Mouse (Mus musculus) limb, embryonic 11.5 days (tissue): ENCODE measurements around the gene Tgfb1. TPM values are rescaled to one million over a fixed set of nuclear protein-coding genes. Genes with fewer than 3 reads are reported as not detected.

Experiments
- ATAC-seq: fragments of 200-750 bp; cut with Nextera tagmentation; 2 replicates; pipeline ENCODE4 v1.8.0; 2017; ENCODE audit warnings: low read depth; ENCODE audit not compliant: insufficient number of reproducible peaks, low FRiP score, low TSS enrichment
- DNase-seq: peaks from one replicate; pipeline ENCODE4 v3.0.0-alpha.2; 2015; ENCODE audit warnings: low spot score
- H3K27ac ChIP-seq: fragments of 300-500 bp; sonication (generic); replicated peaks from 2 replicates; pipeline ENCODE4 v1.5.1; 2014; ENCODE audit warnings: low read depth, mild to moderate bottlenecking, low read length
- H3K27me3 ChIP-seq: fragments of 300-500 bp; sonication (generic); 2 replicates; pipeline ENCODE4 v1.6.1; 2014; ENCODE audit warnings: mild to moderate bottlenecking, low read length, mixed read lengths; ENCODE audit not compliant: control insufficient read depth, insufficient read depth
- H3K36me3 ChIP-seq: fragments of 300-500 bp; sonication (generic); 2 replicates; pipeline ENCODE4 v1.6.1; 2014; ENCODE audit warnings: mild to moderate bottlenecking, low read length, moderate library complexity, mixed read lengths; ENCODE audit not compliant: control insufficient read depth, insufficient read depth
- H3K4me1 ChIP-seq: fragments of 300-500 bp; sonication (generic); 2 replicates; pipeline ENCODE4 v1.6.1; 2014; ENCODE audit warnings: low read length, mixed read lengths; ENCODE audit not compliant: control insufficient read depth, insufficient read depth
- H3K4me2 ChIP-seq: fragments of 300-500 bp; sonication (generic); 2 replicates; pipeline ENCODE4 v1.6.1; 2014; ENCODE audit warnings: low read depth, mild to moderate bottlenecking, moderate library complexity; ENCODE audit not compliant: severe bottlenecking
- H3K4me3 ChIP-seq: fragments of 300-500 bp; sonication (generic); 2 replicates; pipeline ENCODE4 v1.5.1; 2014; ENCODE audit warnings: low read depth, low read length
- H3K9ac ChIP-seq: fragments of 300-500 bp; sonication (generic); 2 replicates; pipeline ENCODE4 v1.6.1; 2014; ENCODE audit warnings: mild to moderate bottlenecking, low read length
- H3K9me3 ChIP-seq: fragments of 300-500 bp; sonication (generic); 2 replicates; pipeline ENCODE4 v1.6.1; 2016; ENCODE audit warnings: low read length; ENCODE audit not compliant: control insufficient read depth
- WGBS: fragments of 180-500 bp; shearing (Covaris S2); extraction: QIAGEN DNeasy Blood & Tissue Kit; methylation state at CpG from one replicate; pipeline ENCODE4 v1.1.7; 2014; 5-methylcytosine and 5-hydroxymethylcytosine counted together
- polyA plus RNA-seq: library from polyadenylated mRNA; unstranded; fragments of >200 nt; fragmentation: Nextera tagmentation; extraction: Ambion mirVana; gene quantifications from 2 replicates; pipeline ENCODE4 v1.2.1, GENCODE M21; 2014

Gene Tgfb1
- polyA plus RNA-seq: 1.6 and 1.9 TPM in 2 replicates

DNA sequence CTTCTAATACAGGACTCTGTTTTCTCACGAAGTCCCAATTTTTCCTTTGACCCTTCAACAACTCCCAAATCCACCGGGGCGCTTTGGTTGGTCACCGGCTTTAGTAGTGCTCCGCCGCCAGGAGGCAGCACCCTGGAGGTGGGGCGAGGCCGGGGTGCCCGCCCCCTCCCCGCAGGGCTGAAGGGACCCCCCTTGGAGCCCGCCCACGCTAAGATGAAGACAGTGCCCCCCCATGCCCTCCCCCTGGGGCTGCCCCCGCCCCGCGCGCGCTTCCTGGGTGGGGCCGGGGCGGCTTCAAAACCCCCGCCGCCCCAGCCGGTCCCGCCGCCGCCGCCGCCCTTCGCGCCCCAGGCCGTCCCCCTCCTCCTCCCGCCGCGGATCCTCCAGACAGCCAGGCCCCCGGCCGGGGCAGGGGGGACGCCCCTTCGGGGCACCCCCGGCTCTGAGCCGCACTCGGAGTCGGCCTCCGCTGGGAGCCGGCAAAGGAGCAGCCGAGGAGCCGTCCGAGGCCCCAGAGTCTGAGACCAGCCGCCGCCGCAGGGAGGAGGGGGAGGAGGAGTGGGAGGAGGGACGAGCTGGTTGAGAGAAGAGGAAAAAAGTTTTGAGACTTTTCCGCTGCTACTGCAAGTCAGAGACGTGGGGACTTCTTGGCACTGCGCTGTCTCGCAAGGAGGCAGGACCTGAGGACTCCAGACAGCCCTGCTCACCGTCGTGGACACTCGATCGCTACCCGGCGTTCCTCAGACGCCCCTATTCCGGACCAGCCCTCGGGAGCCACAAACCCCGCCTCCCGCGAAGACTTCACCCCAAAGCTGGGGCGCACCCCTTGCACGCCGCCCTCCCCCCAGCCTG is at the start of gene Tgfb1:
TSS of gene Tgfb1 (plus strand) at position 323 of the 852 bp plus-strand sequence.
- peaks cover 45% of the 10 kb centered on the region for H3K27me3 ChIP-seq
- peaks cover 11% of the 10 kb centered on the region; the same call in 1 of the 2 replicates for H3K4me1 ChIP-seq
- peak within 1 kb of the TSS; percentile 86 for H3K4me2 ChIP-seq
- peak; percentile 82 for DNase-seq
- H3K9me3 ChIP-seq: no peaks in the 10 kb centered on the region
- peak within 1 kb of the TSS; percentile 46 for H3K4me3 ChIP-seq
- H3K9ac ChIP-seq: peak within 1 kb of the TSS; percentile 55
- H3K36me3 ChIP-seq: no peaks in the 10 kb centered on the region
- ATAC-seq: peak; percentile 45; the same call in 1 of the 2 replicates
- WGBS: under 1% methylated on average over 57 of the region's 69 CpGs
- H3K27ac ChIP-seq: no peak within 1 kb of the TSS

DNA sequence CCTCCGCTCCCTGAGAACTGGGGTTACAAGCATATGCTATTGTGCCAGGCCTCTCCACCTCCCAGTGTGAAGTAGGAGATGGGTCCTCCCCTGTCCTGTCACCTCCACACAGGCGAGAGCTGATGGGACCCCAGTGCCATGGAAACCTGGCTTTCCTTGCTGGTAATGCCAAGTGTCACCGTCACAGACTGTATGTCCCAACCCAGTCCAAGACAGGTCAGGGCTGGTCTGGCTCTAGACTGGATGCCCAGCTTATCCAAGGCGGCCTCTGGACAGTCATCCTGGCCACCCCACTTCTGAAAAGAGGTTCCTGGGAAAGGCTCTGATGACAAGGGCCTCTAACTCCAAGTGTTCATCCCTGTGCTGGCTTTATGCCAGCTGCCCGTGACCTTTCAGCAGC is 49.7 kb upstream of the Tgfb1 start:
- H3K9me3 ChIP-seq: no peaks in the 10 kb centered on the region
- H3K36me3 ChIP-seq: no peaks in the 10 kb centered on the region
- no peak overlapping the region for H3K9ac ChIP-seq
- H3K4me2 ChIP-seq: no peak overlapping the region
- no peak overlapping the region for H3K4me3 ChIP-seq
- no peak for ATAC-seq
- no peak overlapping the region for H3K27ac ChIP-seq
- no peak for DNase-seq
- H3K4me1 ChIP-seq: no peaks in the 10 kb centered on the region
- no peaks in the 10 kb centered on the region for H3K27me3 ChIP-seq
- 88% methylated on average over 5 of the region's 5 CpGs for WGBS

DNA sequence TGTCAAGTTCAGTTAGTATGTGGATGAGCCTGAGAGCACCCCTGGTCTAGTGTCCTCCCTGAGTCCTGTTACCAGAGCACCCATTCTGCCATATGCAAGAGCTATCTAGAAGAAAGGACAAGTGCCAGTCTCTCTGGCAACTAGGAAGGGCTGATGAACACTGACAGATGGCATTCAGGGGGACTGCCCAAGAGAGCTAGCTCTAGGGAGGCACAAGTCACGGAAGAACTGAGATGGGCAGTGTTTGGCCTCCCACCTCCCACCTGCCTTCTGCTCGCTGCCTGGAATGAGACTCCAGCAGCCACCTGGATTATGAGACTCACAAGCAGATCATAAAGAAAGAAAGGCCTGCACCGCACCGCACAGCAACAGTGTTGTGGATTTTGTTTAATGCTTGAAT is 47.0 kb upstream of the Tgfb1 start:
- Histone ChIP-seq H3K4me2 (no peak overlapping the region), H3K9me3 (no peaks in the 10 kb centered on the region), H3K4me3 (no peak overlapping the region), H3K36me3 (no peaks in the 10 kb centered on the region), H3K9ac (no peak overlapping the region), H3K27me3 (no peaks in the 10 kb centered on the region), H3K27ac (no peak overlapping the region), H3K4me1 (no peaks in the 10 kb centered on the region)
- 96% methylated on average over 4 of the region's 4 CpGs for WGBS
- ATAC-seq (no peak), DNase-seq (no peak)

DNA sequence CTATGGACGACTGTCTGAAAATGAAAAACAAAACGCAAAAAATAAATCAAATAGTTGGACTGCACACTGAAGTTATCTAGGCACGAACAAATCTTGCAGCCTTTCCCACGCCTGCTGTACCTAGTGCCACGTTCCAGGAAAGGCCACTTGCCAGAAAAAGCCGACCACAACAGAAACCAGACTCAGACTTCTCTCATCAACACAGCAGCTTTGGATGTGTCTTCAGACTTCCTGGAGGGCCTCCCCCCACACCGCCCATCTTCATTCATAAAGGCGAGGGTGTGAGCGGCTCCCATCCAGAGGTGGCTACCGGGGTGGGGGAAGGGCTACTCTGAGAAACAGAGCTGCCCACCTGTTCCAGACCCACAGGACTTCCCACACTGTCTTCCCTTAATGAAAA is 42.7 kb upstream of the Tgfb1 start:
- no peak overlapping the region for H3K4me2 ChIP-seq
- H3K36me3 ChIP-seq: no peaks in the 10 kb centered on the region
- H3K27ac ChIP-seq: no peak overlapping the region
- 85% methylated on average over 10 of the region's 10 CpGs for WGBS
- H3K27me3 ChIP-seq: no peaks in the 10 kb centered on the region
- no peaks in the 10 kb centered on the region for H3K9me3 ChIP-seq
- H3K9ac ChIP-seq: no peak overlapping the region
- DNase-seq (no peak), ATAC-seq (no peak)
- H3K4me1 ChIP-seq: no peaks in the 10 kb centered on the region
- no peak overlapping the region for H3K4me3 ChIP-seq

DNA sequence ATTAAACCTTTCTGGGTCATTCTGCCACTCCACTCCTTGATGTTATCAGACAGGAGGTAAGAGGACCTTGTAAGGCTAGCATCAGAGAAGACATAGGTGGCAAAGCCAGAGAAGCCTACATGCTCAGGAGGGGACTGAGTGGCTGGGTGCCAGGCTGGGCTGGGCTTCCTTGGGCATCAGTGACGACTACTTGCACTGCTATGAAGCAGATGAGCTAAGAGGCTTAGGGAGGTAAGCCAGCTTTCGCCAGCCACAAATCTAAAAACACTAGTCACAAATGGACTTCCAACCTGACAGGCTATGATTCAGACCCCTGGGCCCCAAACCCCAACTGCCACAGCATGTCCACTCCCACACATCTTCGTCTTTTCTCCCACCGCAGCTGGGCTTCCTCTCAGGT is 42.2 kb upstream of the Tgfb1 start:
- H3K4me2 ChIP-seq: no peak overlapping the region
- no peaks in the 10 kb centered on the region for H3K27me3 ChIP-seq
- H3K9ac ChIP-seq: no peak overlapping the region
- no peak overlapping the region for H3K27ac ChIP-seq
- no peaks in the 10 kb centered on the region for H3K36me3 ChIP-seq
- no peak overlapping the region for H3K4me3 ChIP-seq
- H3K4me1 ChIP-seq: no peaks in the 10 kb centered on the region
- no peaks in the 10 kb centered on the region for H3K9me3 ChIP-seq
- 80% methylated on average over 4 of the region's 4 CpGs for WGBS
- ATAC-seq (no peak), DNase-seq (no peak)

DNA sequence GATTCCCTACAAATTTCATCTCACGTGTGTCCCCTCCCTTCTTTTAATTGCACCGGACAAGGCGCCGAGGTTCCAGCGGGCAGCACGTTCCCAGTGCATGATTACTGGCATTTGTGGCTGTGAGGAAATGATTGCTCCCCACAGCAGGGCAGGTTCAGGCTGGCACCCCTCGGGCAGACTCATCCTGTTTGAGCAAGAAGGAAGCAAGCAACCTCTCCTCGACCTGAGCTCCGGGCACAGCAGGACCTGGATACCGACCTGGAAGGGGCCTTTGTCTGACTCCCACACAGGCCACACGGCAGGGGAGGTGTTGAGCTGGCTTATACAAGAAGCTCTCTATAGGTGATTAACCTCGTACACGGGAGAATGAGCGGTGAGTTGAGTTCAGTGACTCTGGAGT is 41.7 kb upstream of the Tgfb1 start:
- 71% methylated on average over 14 of the region's 14 CpGs for WGBS
- Histone ChIP-seq H3K9ac (no peak overlapping the region), H3K36me3 (no peaks in the 10 kb centered on the region), H3K27ac (no peak overlapping the region), H3K4me1 (no peaks in the 10 kb centered on the region), H3K4me2 (no peak overlapping the region), H3K9me3 (no peaks in the 10 kb centered on the region), H3K4me3 (no peak overlapping the region), H3K27me3 (no peaks in the 10 kb centered on the region)
- DNase-seq (no peak), ATAC-seq (no peak)

DNA sequence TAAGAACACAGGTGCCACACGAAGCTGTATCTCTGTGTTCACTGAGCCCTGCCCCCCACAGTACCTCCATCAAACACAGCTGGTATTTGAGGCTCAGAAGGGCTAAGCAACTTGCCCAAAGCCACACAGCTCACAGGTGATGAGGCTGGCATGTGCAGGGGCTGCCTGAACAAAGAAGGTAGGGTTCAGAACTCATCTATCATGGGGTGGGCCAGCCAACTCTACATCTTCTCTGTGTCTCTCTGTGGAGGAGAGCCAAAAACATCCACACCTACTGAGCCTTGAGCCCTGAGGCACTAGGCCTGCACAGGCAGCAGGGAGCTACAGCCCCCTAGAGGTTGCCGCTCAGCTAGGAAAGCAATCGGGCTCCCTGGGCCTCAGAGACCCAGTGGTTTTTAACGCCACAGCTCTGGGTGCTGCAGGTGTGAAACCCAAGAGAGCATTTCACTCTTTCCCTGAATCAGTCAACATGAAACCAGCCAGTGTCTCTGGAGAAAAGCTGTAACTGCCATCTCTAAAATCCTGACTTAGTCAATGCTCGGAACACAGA is 39.2 kb upstream of the Tgfb1 start:
- Histone ChIP-seq H3K36me3 (no peaks in the 10 kb centered on the region), H3K9ac (no peak overlapping the region), H3K4me3 (no peak overlapping the region), H3K4me1 (no peaks in the 10 kb centered on the region), H3K9me3 (no peaks in the 10 kb centered on the region), H3K27ac (no peak overlapping the region), H3K27me3 (no peaks in the 10 kb centered on the region), H3K4me2 (no peak overlapping the region)
- WGBS: 44% methylated on average over 5 of the region's 5 CpGs
- no peak for DNase-seq
- ATAC-seq: no peak

- H3K4me2 ChIP-seq: no peak overlapping the region
- no peak overlapping the region for H3K27ac ChIP-seq
- no peaks in the 10 kb centered on the region for H3K27me3 ChIP-seq
- H3K4me3 ChIP-seq: no peak overlapping the region
- 79% methylated on average over 4 of the region's 5 CpGs for WGBS
- DNase-seq (no peak), ATAC-seq (no peak)
- H3K9ac ChIP-seq: no peak overlapping the region
- H3K9me3 ChIP-seq: no peaks in the 10 kb centered on the region
- no peaks in the 10 kb centered on the region for H3K36me3 ChIP-seq
- H3K4me1 ChIP-seq: no peaks in the 10 kb centered on the region
Measured at GRCm38 (mm10) chr7:25649839-25650238, 37.0 kb upstream of the Tgfb1 start.
